In the genomic region with DNA sequence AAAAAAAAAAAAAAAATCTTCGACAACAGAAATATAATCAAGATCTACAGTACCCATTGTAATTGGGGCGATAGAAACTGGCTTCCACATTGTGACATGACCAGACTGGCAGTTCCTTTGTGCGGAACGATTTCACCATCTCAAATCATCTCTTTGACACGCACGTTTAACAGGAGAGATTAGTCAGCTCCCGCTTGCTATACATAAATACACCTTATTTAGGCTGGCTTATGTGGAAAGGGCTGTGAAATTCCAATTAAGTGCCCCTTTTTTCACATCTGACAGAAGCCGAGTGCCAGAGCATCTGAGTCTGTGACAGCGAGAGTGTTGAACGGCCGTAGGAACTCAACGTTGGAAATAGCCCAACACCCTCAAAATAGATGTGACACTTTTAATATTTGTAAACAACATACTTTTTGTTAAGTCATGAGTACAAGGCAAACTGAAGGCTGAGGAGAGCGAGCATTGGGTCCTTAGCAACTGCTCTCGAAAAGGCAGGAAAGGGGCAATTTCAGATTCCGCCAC, we compare ENCODE assay signal across 34 mouse cellular contexts. TPM values are rescaled to one million over a fixed set of nuclear protein-coding genes. Genes with fewer than 3 reads are reported as not detected.
DNase-seq lines count a peak whose midpoint lies in the region; ATAC-seq and TF ChIP-seq lines count a peak whose summit lies in the region.
"Had no signal": no experiment of that assay in that cellular context is flagged by ENCODE, and none has a peak within 500 bp of the region (broad histone marks: within the 10 kb centered on the region; RNA-seq: fewer than 3 reads in every experiment).

No protein-coding gene starts in this region.

- no peak overlapping the region for H3K27ac ChIP-seq in forebrain, embryonic 10.5 days
- no peak overlapping the region for H3K27ac ChIP-seq in forebrain, postnatal 0 days (ENCODE audit: low read depth, low read length)
- H3K27ac ChIP-seq in layer of hippocampus, adult 2 months = peak overlapping the region; percentile 44
- H3K27ac ChIP-seq: hindbrain, embryonic 10.5 days; hindbrain, embryonic 15.5 days; kidney, embryonic 15.5 days; limb, embryonic 10.5 days; limb, embryonic 15.5 days; liver, embryonic 13.5 days; macrophage; stomach, postnatal 0 days had no signal

- no peak for ATAC-seq in forebrain, postnatal 0 days
- no peak for ATAC-seq in erythroblast, adult 5-6 weeks (replicated peaks; ENCODE audit: low FRiP score, poor library complexity, severe bottlenecking)
- ATAC-seq: inflammation-experienced regulatory T-cells, adult 6 months; lung, postnatal 0 days; Patski had no signal

- H3K9ac ChIP-seq in forebrain, postnatal 0 days = no peak overlapping the region
- H3K9ac ChIP-seq: hindbrain, embryonic 15.5 days; kidney, embryonic 15.5 days; limb, embryonic 15.5 days; liver, embryonic 13.5 days had no signal

- H3K4me2 ChIP-seq in forebrain, postnatal 0 days (ENCODE audit: low read depth) = no peak overlapping the region
- H3K4me2 ChIP-seq: hindbrain, embryonic 15.5 days; kidney, embryonic 15.5 days; limb, embryonic 15.5 days; liver, embryonic 13.5 days had no signal

- no peak overlapping the region for H3K4me3 ChIP-seq in forebrain, embryonic 10.5 days
- no peak overlapping the region for H3K4me3 ChIP-seq in forebrain, postnatal 0 days (ENCODE audit: low read depth, low read length)
- peak overlapping the region; percentile 3; the same call in 1 of the 2 replicates for H3K4me3 ChIP-seq in layer of hippocampus, adult 2 months
- H3K4me3 ChIP-seq: hindbrain, embryonic 10.5 days; hindbrain, embryonic 15.5 days; kidney, embryonic 15.5 days; limb, embryonic 10.5 days; limb, embryonic 15.5 days; liver, embryonic 13.5 days had no signal

- DNase-seq in forebrain, embryonic 10.5 days (ENCODE audit: extremely low spot score, low spot score) = peak; percentile 20
- DNase-seq in forebrain, postnatal 0 days = no peak
- no peak for DNase-seq in layer of hippocampus, adult 2 months (ENCODE audit: low spot score in 2 of 2)
- no peak for DNase-seq in layer of hippocampus, postnatal 36 days
- peak; percentile 2 for DNase-seq in fat pad, adult 2 months (ENCODE audit: extremely low read depth, low read depth, low spot score)
- DNase-seq in retina, postnatal 1 day = peak; percentile 39
- DNase-seq: adrenal gland, postnatal 14 days; cerebellum, adult 18-20 months; cerebellum, postnatal 10 days; gastrocnemius, postnatal 14 days; heart, postnatal 14 days; kidney, adult 18-20 months; kidney, postnatal 36 days; liver, embryonic 13.5 days; lung, adult 18-20 months; right cerebral cortex, postnatal 4 days; thymus, adult 2 months; thymus, postnatal 36 days had no signal

- no peaks in the 10 kb centered on the region for H3K36me3 ChIP-seq in forebrain, embryonic 10.5 days (replicated peaks)
- no peaks in the 10 kb centered on the region for H3K36me3 ChIP-seq in forebrain, postnatal 0 days (ENCODE audit: insufficient read depth)
- H3K36me3 ChIP-seq: hindbrain, embryonic 10.5 days; hindbrain, embryonic 15.5 days; kidney, embryonic 15.5 days; limb, embryonic 10.5 days; limb, embryonic 15.5 days; liver, embryonic 13.5 days had no signal

- WGBS in forebrain, embryonic 10.5 days = 41% methylated on average over 15 of the region's 15 CpGs
- 28% methylated on average over 15 of the region's 15 CpGs for WGBS in forebrain, postnatal 0 days

- peaks cover 97% of the 10 kb centered on the region for H3K27me3 ChIP-seq in forebrain, embryonic 10.5 days (ENCODE audit: poor library complexity, severe bottlenecking)
- H3K27me3 ChIP-seq in forebrain, postnatal 0 days (ENCODE audit: insufficient read depth, low read length) = peaks cover 19% of the 10 kb centered on the region; the same call in 1 of the 2 replicates
- H3K27me3 ChIP-seq: limb, embryonic 15.5 days; liver, embryonic 13.5 days had no signal

- peaks cover 71% of the 10 kb centered on the region for H3K4me1 ChIP-seq in forebrain, embryonic 10.5 days
- no peaks in the 10 kb centered on the region for H3K4me1 ChIP-seq in forebrain, postnatal 0 days (ENCODE audit: insufficient read depth)
- H3K4me1 ChIP-seq: liver, embryonic 13.5 days had no signal

- no peak for TF ChIP-seq CTCF in forebrain, postnatal 0 days (IDR thresholded peaks at IDR 0.05; ENCODE audit: low read depth)
- TF ChIP-seq CTCF in layer of hippocampus, adult 2 months (conservative IDR thresholded peaks at IDR 0.05) = no peak

- no peaks in the 10 kb centered on the region for H3K9me3 ChIP-seq in forebrain, embryonic 10.5 days
- no peaks in the 10 kb centered on the region for H3K9me3 ChIP-seq in forebrain, postnatal 0 days (ENCODE audit: low read length)
- H3K9me3 ChIP-seq: hindbrain, embryonic 10.5 days; hindbrain, embryonic 15.5 days; kidney, embryonic 15.5 days; limb, embryonic 10.5 days; limb, embryonic 15.5 days; liver, embryonic 13.5 days had no signal

RNA-seq across cellular contexts. Expression of a gene that starts 12.2 kb away (rescaled TPM):
- 0.25 and 0.67 TPM in 2 replicates for polyA plus RNA-seq in forebrain, embryonic 10.5 days (2016; fragmentation: Nextera tagmentation; extraction: Ambion mirVana)
- total RNA-seq in forebrain, postnatal 0 days (2014; rRNA removed) = 2.8 and 6.9 TPM in 2 replicates
- polyA plus RNA-seq in forebrain, postnatal 0 days (2015; fragmentation: Nextera tagmentation; extraction: Ambion mirVana) = 6.7 and 9.6 TPM in 2 replicates
- 10 to 100 TPM; 28.1 to 30.8 TPM for total RNA-seq in layer of hippocampus, adult 2 months (2021)
- total RNA-seq in layer of hippocampus, postnatal 36 days (2021) = 10 to 100 TPM; 26.8 to 41.9 TPM
- total RNA-seq in erythroblast, adult 5-6 weeks (2015; ENCODE audit: low replicate concordance) = not detected in 2 replicates
- not detected in 2 replicates for total RNA-seq in erythroblast, adult 5-6 weeks (2017; ENCODE audit: low replicate concordance)
- total RNA-seq: common myeloid progenitor, adult 5-6 weeks; gastrocnemius, postnatal 14 days; granulocyte monocyte progenitor cell, adult 5-6 weeks; heart, postnatal 14 days; megakaryocyte-erythroid progenitor cell, adult 5-6 weeks had no signal
- polyA plus RNA-seq: heart, embryonic 14.5 days; inflammation-experienced regulatory T-cells, adult 6 months; liver, embryonic 13.5 days; lung, postnatal 0 days; macrophage; Patski; spleen, adult 2 months; stomach, postnatal 0 days had no signal

Comparison
In these comparisons a context has a peak if more than half of its experiments do, and no peak if none do; other contexts are left out.
1. DNase-seq: peak in forebrain, embryonic 10.5 days (single experiment), fat pad, adult 2 months (single experiment) and retina, postnatal 1 day (single experiment); none in forebrain, postnatal 0 days (single experiment), layer of hippocampus, adult 2 months (0 of 2) and layer of hippocampus, postnatal 36 days (0 of 2).